Mouse (Mus musculus) urinary bladder, adult 18-20 months (tissue): Measurements from ENCODE around the gene Nup153.

Source experiments
- DNase-seq, 2 experiments: peaks; one replicate each; pipeline ENCODE4 v3.0.0; 2022; ENCODE audit warnings: low spot score in 2 of 2, mixed read lengths in 2 of 2

The Nup153 gene

DNA sequence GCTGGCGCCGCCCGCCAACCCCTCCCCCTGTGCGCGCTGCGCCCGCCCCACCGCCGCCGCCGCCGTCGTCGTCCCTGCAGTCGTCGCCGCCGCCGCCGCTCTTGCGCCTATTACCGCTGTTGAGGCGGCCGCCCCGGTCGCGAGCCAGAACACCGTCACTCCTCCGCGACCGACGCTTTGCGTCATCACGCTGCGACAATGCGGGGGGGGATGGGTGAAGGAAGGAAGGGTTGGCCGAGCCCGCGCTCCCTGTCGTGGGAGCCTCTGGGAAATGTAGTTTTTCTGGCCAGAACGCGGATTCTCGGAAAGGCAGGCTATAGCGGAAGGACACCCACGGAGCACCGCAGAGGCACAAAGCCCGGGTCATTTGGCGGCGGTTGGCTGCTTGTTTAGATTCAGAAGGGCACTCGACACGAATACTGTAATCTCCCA, at the start of gene Nup153:
TSS of gene Nup153 (minus strand) at position 104 of the 432 bp plus-strand sequence.
- peak; percentile 100 for DNase-seq

GRCm38 (mm10) chr13:46777461-46777860, 49.7 kb upstream of the Nup153 start:
- no peak for DNase-seq

- no peak for DNase-seq
Measured at GRCm38 (mm10) chr13:46776636-46777305, 49.0 kb upstream of the Nup153 start.

DNA sequence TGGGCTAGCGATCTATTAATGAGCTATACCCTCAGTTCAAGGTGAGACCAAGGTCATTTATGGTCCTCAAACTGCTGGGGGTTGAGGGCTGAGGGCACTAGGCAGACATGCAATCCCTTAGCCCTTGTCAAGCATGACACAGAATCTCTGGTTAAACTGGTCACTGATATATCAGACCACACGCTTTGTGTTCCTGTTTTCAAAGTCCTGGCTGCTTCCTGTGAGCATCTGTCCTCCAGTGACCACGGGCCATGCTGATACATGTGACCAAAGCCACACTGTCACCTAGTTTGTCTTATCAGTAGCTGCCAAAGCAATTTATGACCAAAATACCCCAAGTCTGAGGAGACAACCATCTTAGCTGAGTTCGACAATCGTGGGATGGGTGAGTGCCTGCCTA, 47.3 kb upstream of the Nup153 start:
- no peak for DNase-seq

DNA sequence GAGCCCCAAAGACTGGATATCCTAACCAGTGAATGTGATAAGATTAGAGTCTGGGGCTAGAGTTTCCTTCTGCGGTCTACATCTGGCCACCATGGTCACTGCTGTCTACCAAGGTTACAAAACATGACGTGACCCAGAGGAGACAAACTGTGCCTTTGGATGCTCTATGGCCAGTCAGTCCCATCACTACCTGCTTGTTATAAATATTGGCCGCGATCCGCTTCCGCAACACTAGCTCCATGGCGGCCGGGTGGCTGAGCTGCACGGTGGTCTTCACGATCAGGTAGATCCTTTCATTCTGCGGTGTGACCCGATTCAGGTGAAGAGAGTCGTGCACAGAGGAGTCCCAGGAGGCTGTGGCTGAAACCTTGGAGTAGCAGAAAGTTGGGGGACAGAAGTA, 44.8 kb upstream of the Nup153 start:
- no peak for DNase-seq

GRCm38 (mm10) chr13:46765361-46765760, 37.6 kb upstream of the Nup153 start:
- no peak for DNase-seq

- peak in 1 of 2 experiments; percentile 32 for DNase-seq
Measured at GRCm38 (mm10) chr13:46763210-46763609, 35.5 kb upstream of the Nup153 start.

DNA sequence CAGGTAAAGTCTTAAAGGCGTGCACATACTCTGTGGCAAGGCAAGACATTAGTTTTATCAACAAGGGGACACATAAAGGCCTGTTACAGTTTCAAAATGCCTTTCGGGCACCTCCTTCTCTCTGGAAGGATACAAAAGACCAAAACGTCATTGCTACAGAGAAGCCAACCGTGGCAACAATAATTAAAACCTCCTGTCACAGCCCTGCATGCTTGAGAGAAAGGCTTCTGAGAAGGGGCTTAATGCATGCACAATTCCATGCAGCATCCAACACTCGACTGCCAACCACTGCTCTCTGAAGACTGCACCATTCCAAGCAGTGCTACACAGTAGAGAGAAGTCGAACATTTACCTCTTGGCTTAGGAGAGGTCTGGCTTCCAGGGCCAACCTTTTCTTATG, 33.2 kb upstream of the Nup153 start:
- no peak for DNase-seq

GRCm38 (mm10) chr13:46759281-46759809, 31.6 kb upstream of the Nup153 start:
- DNase-seq = no peak

- no peak for DNase-seq
Measured at GRCm38 (mm10) chr13:46758627-46759026, 30.9 kb upstream of the Nup153 start.

GRCm38 (mm10) chr13:46757946-46758345, 30.2 kb upstream of the Nup153 start:
- no peak for DNase-seq

GRCm38 (mm10) chr13:46753294-46753693, 25.6 kb upstream of the Nup153 start:
- no peak for DNase-seq

GRCm38 (mm10) chr13:46752566-46753229, 25.0 kb upstream of the Nup153 start:
- no peak for DNase-seq

DNA sequence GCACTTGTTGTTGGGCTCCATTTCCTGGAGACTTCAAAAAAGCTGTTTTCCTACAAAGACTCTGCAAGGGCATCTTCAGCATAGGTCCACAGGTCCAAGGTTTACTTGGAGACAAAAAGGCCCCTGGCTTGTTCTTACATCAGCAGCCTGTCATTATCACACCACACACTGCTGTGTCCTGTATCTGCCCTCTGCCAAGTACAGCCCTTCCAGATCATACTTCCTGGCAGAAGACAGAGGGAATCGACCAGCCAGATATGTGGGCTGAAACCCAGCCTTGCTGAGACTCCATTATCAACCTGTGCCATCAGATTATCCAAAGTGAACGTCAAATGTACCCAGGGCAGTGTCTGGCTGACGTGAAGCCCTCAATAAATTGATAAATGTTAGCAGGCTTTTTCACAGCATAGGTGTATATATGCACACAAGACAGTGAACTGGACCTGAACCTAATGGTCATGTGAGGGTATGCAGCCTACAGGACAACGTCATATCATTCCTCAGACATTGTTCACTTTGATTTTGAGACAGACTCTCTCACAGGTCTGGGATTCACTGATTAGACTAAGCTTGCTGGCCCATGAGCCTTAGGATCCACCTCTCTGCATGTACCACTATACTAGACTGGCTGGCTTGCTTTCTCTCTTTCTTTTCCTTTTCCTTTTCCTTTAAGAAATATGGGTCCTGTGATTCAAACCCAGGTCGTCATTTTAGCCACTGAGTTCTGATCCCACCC, 20.6 kb upstream of the Nup153 start:
- no peak for DNase-seq

GRCm38 (mm10) chr13:46743821-46744220, 16.1 kb upstream of the Nup153 start:
- no peak for DNase-seq

DNA sequence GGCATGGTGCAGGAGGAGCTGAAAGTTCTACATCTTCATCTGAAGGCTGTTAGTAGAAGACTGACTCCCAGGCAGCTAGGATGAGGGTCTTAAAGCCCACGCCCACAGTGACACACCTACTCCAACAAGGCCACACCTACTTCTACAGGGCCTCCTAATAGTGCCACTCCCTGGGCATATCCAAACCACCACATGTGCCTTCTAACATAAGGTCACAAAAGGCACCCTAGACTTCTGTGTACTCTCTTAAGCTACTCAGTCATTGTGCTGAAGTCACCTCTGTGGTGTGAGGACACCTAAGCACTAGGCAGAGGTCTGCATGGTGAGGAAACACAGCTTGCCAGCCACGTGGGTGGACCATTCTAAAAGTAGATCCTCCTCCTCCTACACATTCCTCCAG, 14.6 kb upstream of the Nup153 start:
- DNase-seq = no peak

DNA sequence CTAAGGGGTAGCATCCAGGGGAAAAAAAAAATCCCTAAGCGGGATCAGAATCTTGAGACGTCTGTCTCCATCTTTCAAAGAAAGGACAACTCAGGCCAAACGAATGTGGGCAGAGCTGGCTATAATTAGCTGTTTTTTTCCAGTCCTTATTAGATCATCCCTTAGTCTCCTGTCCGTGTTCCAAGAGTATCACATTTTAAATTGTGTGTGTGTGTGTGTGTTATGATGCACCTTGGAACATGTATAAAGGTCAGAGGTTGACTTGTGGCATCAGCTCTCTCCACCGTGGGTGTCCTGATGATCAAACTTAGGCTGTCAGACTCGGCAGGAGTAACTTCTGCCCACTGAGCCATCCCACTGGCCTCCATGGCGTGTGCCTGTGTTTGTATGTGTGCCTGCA, 11.7 kb upstream of the Nup153 start:
- DNase-seq = no peak

GRCm38 (mm10) chr13:46737482-46737881, 9.7 kb upstream of the Nup153 start:
- no peak for DNase-seq

DNA sequence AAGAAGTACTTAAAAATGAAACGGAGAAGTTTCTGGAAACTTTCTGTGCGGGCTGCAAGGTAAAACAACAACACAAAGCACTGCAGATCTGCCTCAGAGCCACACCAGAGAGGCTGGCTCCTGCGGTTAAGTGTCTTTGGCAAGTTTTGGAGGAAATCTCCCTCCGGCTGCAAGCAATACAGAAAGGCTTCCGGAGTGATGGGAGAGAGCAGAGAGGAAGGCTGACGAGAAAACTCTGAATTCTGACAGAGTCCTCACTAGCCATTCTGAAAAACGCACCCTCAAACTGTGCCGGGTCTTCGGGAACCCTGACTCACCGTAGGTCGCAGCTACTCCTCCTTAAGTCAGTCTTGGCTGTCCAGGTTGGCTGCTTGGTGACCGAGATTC, 8.7 kb upstream of the Nup153 start:
- peak in 1 of 2 experiments; percentile 34 for DNase-seq

DNA sequence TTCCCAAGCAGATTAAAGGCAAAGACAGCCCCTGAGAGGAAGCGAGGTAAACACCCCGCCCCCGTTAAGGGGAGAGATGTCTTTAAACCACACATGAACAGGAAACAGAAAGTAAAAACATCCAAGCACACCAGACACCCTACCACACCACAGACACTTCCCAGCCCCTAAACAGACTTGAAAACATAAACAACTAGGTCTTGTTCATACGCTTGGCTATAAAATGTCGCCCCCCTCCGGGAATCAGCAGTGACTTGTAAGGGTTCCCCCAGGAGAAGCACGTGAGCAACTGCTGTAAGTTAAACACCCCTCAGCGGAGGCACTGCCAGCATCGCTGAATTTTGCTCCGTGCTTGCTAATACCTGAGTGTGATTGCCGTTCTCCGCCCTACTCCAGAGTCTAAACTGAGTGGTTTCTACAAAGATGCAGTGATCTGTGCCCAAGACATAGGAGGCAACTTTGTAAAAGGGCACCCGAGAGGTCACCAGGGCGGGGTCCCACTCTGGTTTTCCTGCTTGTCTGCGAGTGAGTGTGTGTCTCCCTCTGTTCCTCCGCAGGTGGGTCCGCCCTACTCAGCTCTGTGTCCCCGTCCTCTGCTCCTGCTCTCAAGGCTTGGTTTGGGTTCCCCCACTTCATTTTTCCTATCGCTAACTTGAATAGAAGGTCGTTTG, 8.2 kb upstream of the Nup153 start:
- peak; percentile 46 to 61 for DNase-seq

DNA sequence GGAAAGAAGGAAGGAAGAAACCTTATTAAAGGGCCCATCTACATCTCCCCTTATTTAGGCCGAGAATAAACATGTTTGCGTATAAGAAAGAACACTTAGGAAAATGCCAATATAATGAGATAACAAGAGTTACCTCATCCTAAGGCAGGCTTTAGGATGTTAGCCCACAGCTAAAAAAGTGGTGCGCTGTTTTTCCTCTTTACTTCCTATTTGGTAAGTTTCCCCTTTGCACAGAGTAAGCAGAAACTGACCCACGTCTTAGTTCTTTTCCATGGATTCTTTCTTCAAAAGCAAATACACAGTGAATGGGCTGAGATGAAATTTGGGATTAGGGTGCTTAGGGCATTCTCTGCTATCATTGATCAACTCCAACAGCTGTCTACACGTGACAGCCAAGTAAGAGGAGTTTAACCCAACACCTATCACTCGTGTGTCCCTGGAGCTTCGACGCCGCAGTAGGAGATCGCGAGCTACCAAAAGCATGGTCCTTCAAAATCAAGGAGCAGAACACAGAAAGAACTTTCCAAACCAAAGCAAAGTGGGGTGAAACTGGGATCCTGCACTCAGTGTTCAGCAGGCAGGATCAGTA, 7.6 kb upstream of the Nup153 start:
- DNase-seq = no peak

- DNase-seq = no peak
Measured at GRCm38 (mm10) chr13:46729998-46730397, 2.3 kb upstream of the Nup153 start.
